Mouse (Mus musculus): ENCODE results near the gene Scamp5. TPM values are rescaled to one million over a fixed set of nuclear protein-coding genes. Genes with fewer than 3 reads are reported as not detected.

Gene Scamp5
- polyA plus RNA-seq, 1 experiment from 2014 or later, result 10.5 TPM

DNA sequence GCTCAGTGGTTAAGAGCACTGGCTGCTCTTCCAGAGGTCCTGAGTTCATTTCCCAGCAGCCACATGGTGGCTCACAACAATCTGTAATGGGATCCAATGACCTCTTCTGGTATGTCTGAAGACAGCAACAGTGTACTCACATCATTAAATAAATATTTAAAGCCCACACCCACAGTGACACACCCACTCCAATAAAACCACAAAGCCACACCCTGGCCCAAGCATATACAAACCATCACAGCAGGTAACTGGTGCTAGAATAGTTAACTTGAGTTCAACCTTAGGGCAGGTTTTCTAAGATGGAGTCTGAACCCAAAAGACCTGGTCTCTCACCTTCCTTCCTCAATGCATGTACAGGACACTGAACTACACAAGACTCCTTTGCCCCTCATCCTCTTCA is 27.1 kb upstream of the Scamp5 start:
- Histone ChIP-seq H3K9ac (no peak overlapping the region), H3K36me3 (no peaks in the 10 kb centered on the region), H3K27ac (no peak overlapping the region), H3K4me1 (no peaks in the 10 kb centered on the region), H3K27me3 (replicated peaks) (peaks cover 49% of the 10 kb centered on the region), H3K4me2 (no peak overlapping the region), H3K4me3 (no peak overlapping the region), H3K9me3 (replicated peaks) (no peaks in the 10 kb centered on the region)
- ATAC-seq, result no peak

DNA sequence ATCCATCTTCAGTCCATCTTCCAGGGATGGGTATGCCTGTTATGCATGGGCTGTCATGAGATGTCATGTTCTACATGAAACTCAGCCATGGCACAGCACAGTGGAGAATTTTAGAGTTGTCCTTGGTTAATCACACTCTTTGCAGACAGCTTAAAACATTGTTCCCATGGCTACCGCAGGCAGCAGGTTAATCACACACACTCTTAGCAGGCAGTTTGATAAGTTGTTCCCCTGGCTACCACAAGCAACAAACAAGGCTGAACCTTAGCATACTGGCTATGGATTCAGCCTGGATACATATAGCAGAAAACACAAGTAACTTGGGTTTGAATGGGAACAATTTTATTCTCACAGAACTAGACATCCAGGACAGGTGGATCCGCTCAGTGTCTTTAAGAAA is 25.7 kb upstream of the Scamp5 start:
- no peaks in the 10 kb centered on the region for H3K9me3 ChIP-seq (replicated peaks)
- no peak overlapping the region for H3K4me3 ChIP-seq
- WGBS (ENCODE audit: insufficient replicate concordance), result 71% methylated on average over 2 of the region's 2 CpGs
- no peaks in the 10 kb centered on the region for H3K36me3 ChIP-seq
- H3K9ac ChIP-seq, result no peak overlapping the region
- no peak overlapping the region for H3K4me2 ChIP-seq
- H3K27ac ChIP-seq, result no peak overlapping the region
- H3K27me3 ChIP-seq (replicated peaks), result peaks cover 34% of the 10 kb centered on the region
- no peak for ATAC-seq
- no peaks in the 10 kb centered on the region for H3K4me1 ChIP-seq

GRCm38 (mm10) chr9:57487807-57488206 is 19.9 kb upstream of the Scamp5 start:
- Histone ChIP-seq H3K4me2 (no peak overlapping the region), H3K9ac (no peak overlapping the region), H3K36me3 (no peaks in the 10 kb centered on the region), H3K27ac (no peak overlapping the region), H3K4me1 (no peaks in the 10 kb centered on the region), H3K9me3 (replicated peaks) (no peaks in the 10 kb centered on the region), H3K4me3 (no peak overlapping the region), H3K27me3 (replicated peaks) (peaks cover 31% of the 10 kb centered on the region)
- ATAC-seq, result no peak
- 58% methylated on average over 7 of the region's 7 CpGs for WGBS (ENCODE audit: insufficient replicate concordance)

DNA sequence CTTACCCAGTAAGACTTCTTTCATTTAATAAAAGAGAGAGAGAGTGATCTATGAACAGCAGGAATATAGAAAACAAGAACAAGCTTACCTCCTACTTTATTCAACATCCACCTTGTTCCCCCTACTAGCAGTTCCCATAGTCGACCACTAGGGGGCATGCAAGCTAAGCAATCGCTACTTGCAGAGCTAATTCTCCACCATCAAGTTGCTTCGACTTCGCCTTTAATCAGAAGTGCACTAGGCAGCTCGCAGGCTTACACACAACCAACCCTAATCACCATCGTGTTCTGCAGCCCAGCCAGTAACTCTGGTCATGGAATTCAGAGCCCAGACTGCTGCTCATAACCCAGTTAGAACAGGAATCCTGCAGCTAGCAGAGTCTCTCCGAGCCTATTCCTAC is 17.9 kb upstream of the Scamp5 start:
- Histone ChIP-seq H3K4me3 (no peak overlapping the region), H3K9me3 (replicated peaks) (no peaks in the 10 kb centered on the region), H3K36me3 (no peaks in the 10 kb centered on the region), H3K27me3 (replicated peaks) (peaks cover 32% of the 10 kb centered on the region), H3K4me1 (no peaks in the 10 kb centered on the region), H3K9ac (no peak overlapping the region), H3K27ac (no peak overlapping the region), H3K4me2 (no peak overlapping the region)
- WGBS (ENCODE audit: insufficient replicate concordance), result 14% methylated on average over 7 of the region's 7 CpGs
- no peak for ATAC-seq

DNA sequence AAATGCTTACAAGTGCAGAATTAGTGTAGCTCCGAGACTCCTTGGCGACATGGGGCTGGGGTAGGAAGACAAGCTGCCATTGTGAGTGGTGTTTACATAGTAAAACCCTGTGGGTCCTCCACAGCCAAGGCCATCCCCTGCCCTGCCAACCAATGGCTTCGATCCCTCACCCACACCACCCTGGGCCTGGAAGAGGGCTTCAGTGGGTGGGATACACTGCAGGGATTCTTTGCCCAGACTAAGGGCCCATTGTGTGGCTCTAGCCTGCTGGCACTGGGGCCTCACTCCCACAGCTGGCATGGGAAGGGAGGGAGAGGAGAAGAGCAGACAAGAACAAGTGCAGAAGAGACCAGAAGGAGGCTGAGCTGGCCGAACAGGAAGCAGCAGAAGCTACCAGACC is 1.1 kb upstream of the Scamp5 start:
- WGBS (ENCODE audit: insufficient replicate concordance), result 55% methylated on average over 4 of the region's 4 CpGs
- Histone ChIP-seq H3K27me3 (replicated peaks) (peaks cover 33% of the 10 kb centered on the region), H3K9me3 (replicated peaks) (no peaks in the 10 kb centered on the region), H3K4me2 (no peak overlapping the region), H3K9ac (no peak overlapping the region), H3K4me1 (peaks cover 31% of the 10 kb centered on the region), H3K36me3 (no peaks in the 10 kb centered on the region), H3K4me3 (no peak overlapping the region), H3K27ac (no peak overlapping the region)
- no peak for ATAC-seq

GRCm38 (mm10) chr9:57467271-57467771 is 539 bp downstream of the Scamp5 start:
- Histone ChIP-seq H3K27me3 (replicated peaks) (peaks cover 33% of the 10 kb centered on the region), H3K4me3 (peak overlapping the region; percentile 59), H3K36me3 (no peaks in the 10 kb centered on the region), H3K9ac (peak overlapping the region; percentile 53), H3K4me2 (peak overlapping the region; percentile 72), H3K4me1 (peaks cover 31% of the 10 kb centered on the region), H3K9me3 (replicated peaks) (no peaks in the 10 kb centered on the region), H3K27ac (no peak overlapping the region)
- 7% methylated on average over 18 of the region's 18 CpGs for WGBS (ENCODE audit: insufficient replicate concordance)
- peak; percentile 38 for ATAC-seq

- H3K4me1 ChIP-seq, result peaks cover 31% of the 10 kb centered on the region
- WGBS (ENCODE audit: insufficient replicate concordance), result 4% methylated on average over 3 of the region's 3 CpGs
- H3K9ac ChIP-seq, result no peak overlapping the region
- no peaks in the 10 kb centered on the region for H3K36me3 ChIP-seq
- H3K4me3 ChIP-seq, result no peak overlapping the region
- H3K27ac ChIP-seq, result no peak overlapping the region; the same call in 1 of the 2 replicates
- peak overlapping the region; percentile 72; the same call in 1 of the 2 replicates for H3K4me2 ChIP-seq
- H3K27me3 ChIP-seq (replicated peaks), result peaks cover 33% of the 10 kb centered on the region
- H3K9me3 ChIP-seq (replicated peaks), result no peaks in the 10 kb centered on the region
- no peak for ATAC-seq
Measured at GRCm38 (mm10) chr9:57466101-57466500, 1.8 kb downstream of the Scamp5 start.

DNA sequence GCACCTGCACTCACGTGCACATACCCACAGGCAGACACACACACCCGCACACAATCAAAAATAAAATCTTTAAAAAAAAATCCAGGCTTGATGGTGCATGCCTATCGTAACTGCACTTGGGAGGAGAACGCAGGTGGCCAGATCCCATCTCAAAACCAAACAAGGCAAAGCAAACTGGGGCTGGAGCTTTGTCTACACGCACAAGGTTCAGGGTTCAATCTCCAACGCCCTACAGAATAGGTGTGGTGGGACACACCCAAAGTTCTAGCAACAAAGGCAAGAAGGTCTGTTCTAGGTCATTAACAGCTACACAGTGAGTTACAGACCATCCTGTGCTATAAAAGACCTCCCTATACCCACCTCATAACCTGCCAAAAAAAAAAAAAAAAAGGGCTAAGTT is 5.0 kb downstream of the Scamp5 start:
- Histone ChIP-seq H3K4me3 (no peak overlapping the region), H3K36me3 (no peaks in the 10 kb centered on the region), H3K9ac (no peak overlapping the region), H3K4me1 (peaks cover 29% of the 10 kb centered on the region), H3K9me3 (replicated peaks) (no peaks in the 10 kb centered on the region), H3K27ac (no peak overlapping the region), H3K27me3 (replicated peaks) (peaks cover 23% of the 10 kb centered on the region), H3K4me2 (no peak overlapping the region)
- 66% methylated on average over 6 of the region's 6 CpGs for WGBS (ENCODE audit: insufficient replicate concordance)
- no peak for ATAC-seq

GRCm38 (mm10) chr9:57459707-57460106 is 8.2 kb downstream of the Scamp5 start:
- ATAC-seq, result no peak
- no peak overlapping the region for H3K9ac ChIP-seq
- no peaks in the 10 kb centered on the region for H3K27me3 ChIP-seq (replicated peaks)
- WGBS (ENCODE audit: insufficient replicate concordance), result 79% methylated on average over 2 of the region's 2 CpGs
- no peaks in the 10 kb centered on the region for H3K4me1 ChIP-seq
- H3K4me3 ChIP-seq, result no peak overlapping the region
- no peaks in the 10 kb centered on the region for H3K9me3 ChIP-seq (replicated peaks)
- no peaks in the 10 kb centered on the region for H3K36me3 ChIP-seq
- H3K27ac ChIP-seq, result no peak overlapping the region
- no peak overlapping the region for H3K4me2 ChIP-seq

GRCm38 (mm10) chr9:57453516-57453915 is 14.3 kb downstream of the Scamp5 start:
- H3K27ac ChIP-seq, result no peak overlapping the region
- H3K36me3 ChIP-seq, result peaks cover 16% of the 10 kb centered on the region
- H3K4me1 ChIP-seq, result no peaks in the 10 kb centered on the region
- no peak overlapping the region for H3K9ac ChIP-seq
- ATAC-seq, result no peak
- no peak overlapping the region for H3K4me2 ChIP-seq
- no peaks in the 10 kb centered on the region for H3K9me3 ChIP-seq (replicated peaks)
- WGBS (ENCODE audit: insufficient replicate concordance), result 68% methylated on average over 4 of the region's 4 CpGs
- no peaks in the 10 kb centered on the region for H3K27me3 ChIP-seq (replicated peaks)
- H3K4me3 ChIP-seq, result no peak overlapping the region

- H3K27ac ChIP-seq, result no peak overlapping the region
- H3K4me3 ChIP-seq, result no peak overlapping the region
- 64% methylated on average over 8 of the region's 8 CpGs for WGBS (ENCODE audit: insufficient replicate concordance)
- H3K9me3 ChIP-seq (replicated peaks), result no peaks in the 10 kb centered on the region
- peaks cover 16% of the 10 kb centered on the region for H3K36me3 ChIP-seq
- no peak overlapping the region for H3K4me2 ChIP-seq
- no peaks in the 10 kb centered on the region for H3K4me1 ChIP-seq
- ATAC-seq, result no peak
- H3K27me3 ChIP-seq (replicated peaks), result no peaks in the 10 kb centered on the region
- H3K9ac ChIP-seq, result no peak overlapping the region
Measured at GRCm38 (mm10) chr9:57452624-57453462, 15.0 kb downstream of the Scamp5 start.

DNA sequence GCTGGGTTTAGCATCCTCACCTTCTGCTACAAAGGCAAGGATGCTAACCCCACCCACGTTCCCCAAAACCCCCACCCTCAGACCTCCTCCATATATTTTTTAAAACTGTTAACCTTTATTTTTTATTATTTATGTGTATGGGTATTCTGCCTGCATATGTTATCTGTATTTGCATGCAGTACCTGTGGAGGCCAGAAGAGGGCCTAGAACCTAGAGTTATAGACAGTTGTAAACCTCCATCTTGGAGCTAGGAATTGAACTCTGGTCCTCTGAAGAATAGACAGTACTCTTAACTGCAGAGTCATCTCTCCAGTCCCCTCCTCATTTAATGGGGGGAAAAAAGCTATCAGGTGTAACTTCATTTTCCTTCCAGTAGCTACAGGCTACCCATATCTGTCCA is 18.1 kb downstream of the Scamp5 start:
- no peaks in the 10 kb centered on the region for H3K27me3 ChIP-seq (replicated peaks)
- ATAC-seq, result no peak
- H3K9me3 ChIP-seq (replicated peaks), result no peaks in the 10 kb centered on the region
- WGBS (ENCODE audit: insufficient replicate concordance), result 41% methylated on average over 1 of the region's 1 CpGs
- H3K27ac ChIP-seq, result no peak overlapping the region
- H3K4me3 ChIP-seq, result no peak overlapping the region
- H3K36me3 ChIP-seq, result peaks cover 19% of the 10 kb centered on the region
- no peak overlapping the region for H3K4me2 ChIP-seq
- no peaks in the 10 kb centered on the region for H3K4me1 ChIP-seq
- H3K9ac ChIP-seq, result no peak overlapping the region

Data from liver, embryonic 12.5 days (tissue).